Mouse (Mus musculus) 416B (cell line): ENCODE measurements around the gene Tuba3b.

ENCODE experiments used
- DNase-seq: peaks from one replicate; pipeline ENCODE4 v3.0.0; 2011; ENCODE audit warnings: low read depth

Tuba3b gene

GRCm38 (mm10) chr6:145615666-145616210 is at the start of gene Tuba3b:
TSS of gene Tuba3b (plus strand) at chr6:145615757.
- DNase-seq, result no peak

GRCm38 (mm10) chr6:145567296-145567695 is 48.3 kb upstream of the Tuba3b start:
- DNase-seq, result no peak

GRCm38 (mm10) chr6:145567832-145568231 is 47.7 kb upstream of the Tuba3b start:
- no peak for DNase-seq

- no peak for DNase-seq
These were observed 46.9 kb upstream of the Tuba3b start for GRCm38 (mm10) chr6:145568701-145569100.

GRCm38 (mm10) chr6:145573250-145574013 is 42.1 kb upstream of the Tuba3b start:
- DNase-seq, result no peak

GRCm38 (mm10) chr6:145576762-145577161 is 38.8 kb upstream of the Tuba3b start:
- DNase-seq, result no peak

GRCm38 (mm10) chr6:145578457-145579185 is 36.9 kb upstream of the Tuba3b start:
- DNase-seq, result no peak

GRCm38 (mm10) chr6:145579761-145580160 is 35.8 kb upstream of the Tuba3b start:
- DNase-seq, result no peak

GRCm38 (mm10) chr6:145581366-145582170 is 34.0 kb upstream of the Tuba3b start:
- no peak for DNase-seq

- no peak for DNase-seq
These were observed 30.2 kb upstream of the Tuba3b start for GRCm38 (mm10) chr6:145585052-145585973.

- DNase-seq, result no peak
These were observed 24.9 kb upstream of the Tuba3b start for GRCm38 (mm10) chr6:145590501-145591293.

GRCm38 (mm10) chr6:145591578-145591977 is 24.0 kb upstream of the Tuba3b start:
- DNase-seq, result no peak

GRCm38 (mm10) chr6:145592036-145592435 is 23.5 kb upstream of the Tuba3b start:
- no peak for DNase-seq

- no peak for DNase-seq
These were observed 23.0 kb upstream of the Tuba3b start for GRCm38 (mm10) chr6:145592531-145592998.

- no peak for DNase-seq
These were observed 21.6 kb upstream of the Tuba3b start for GRCm38 (mm10) chr6:145593991-145594390.

GRCm38 (mm10) chr6:145595905-145596304 is 19.7 kb upstream of the Tuba3b start:
- no peak for DNase-seq

GRCm38 (mm10) chr6:145598794-145599555 is 16.6 kb upstream of the Tuba3b start:
- no peak for DNase-seq

GRCm38 (mm10) chr6:145604126-145604525 is 11.4 kb upstream of the Tuba3b start:
- no peak for DNase-seq

- peak; percentile 17 for DNase-seq
These were observed 10.9 kb upstream of the Tuba3b start for GRCm38 (mm10) chr6:145604648-145605047.
